Mouse (Mus musculus): ENCODE results near the gene Hpd. TPM values are rescaled to one million over a fixed set of nuclear protein-coding genes. Genes with fewer than 3 reads are reported as not detected.

The Hpd gene
- total RNA-seq, 2 experiments from 2014 or later: not detected

Other genes starting within 250 kb of the Hpd start
- 10 to 100 TPM; 33.5 to 39.4 TPM for gene Kdm2b, start 192.9 kb downstream of the Hpd start, total RNA-seq (2021)
- 10 to 100 TPM; 11.2 to 11.9 TPM for gene Orai1, start 167.7 kb downstream of the Hpd start, total RNA-seq (2021)
- under 1 TPM; 0.38 to 0.94 TPM for gene Morn3, start 135.7 kb downstream of the Hpd start, total RNA-seq (2021)
- gene Tmem120b, start 114.3 kb downstream of the Hpd start, total RNA-seq (2021): 10 to 100 TPM; 16.4 to 17.6 TPM
- gene Rhof, start 50.0 kb downstream of the Hpd start, total RNA-seq (2021): 10 to 100 TPM; 49.1 to 50.9 TPM
- gene Setd1b, start 40.5 kb downstream of the Hpd start, total RNA-seq (2021): 10 to 100 TPM; 34.8 to 37.4 TPM
- 10 to 100 TPM; 26.5 to 31.5 TPM for gene Psmd9, start 13.3 kb downstream of the Hpd start, total RNA-seq (2021)
- gene Wdr66, start 69.4 kb upstream of the Hpd start, total RNA-seq (2021): 1 to 10 TPM; 4.6 to 6.0 TPM
- gene Bcl7a, start 161.1 kb upstream of the Hpd start, total RNA-seq (2021): 10 to 100 TPM; 66.1 to 66.3 TPM
- 10 to 100 TPM; 15.4 to 20.6 TPM for gene Mlxip, start 212.1 kb upstream of the Hpd start, total RNA-seq (2021)